Mouse (Mus musculus): ENCODE data around the gene Klc3. TPM values are rescaled to one million over a fixed set of nuclear protein-coding genes. Genes with fewer than 3 reads are reported as not detected.

Gene Klc3
- polyA plus RNA-seq, 1 experiment from 2014 or later: 4.4 TPM

DNA sequence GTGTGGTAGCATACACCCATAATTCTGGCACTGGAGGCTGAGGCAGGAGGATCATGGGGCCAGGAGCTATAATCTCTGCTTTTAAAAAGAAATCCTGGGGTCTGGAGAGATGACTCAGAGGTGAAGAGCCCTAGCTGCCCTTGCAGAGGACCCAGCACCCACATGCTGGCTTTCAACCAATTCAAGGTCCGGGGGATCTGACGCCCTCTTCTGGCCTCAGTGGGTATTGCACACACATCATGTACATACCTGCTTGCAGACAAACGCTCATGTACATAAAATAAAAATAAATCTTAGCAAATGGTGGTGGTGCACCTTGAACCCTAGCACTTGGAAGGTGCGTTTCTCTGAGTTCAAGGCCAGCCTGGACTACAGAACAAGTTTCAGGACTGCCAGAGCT is 3.0 kb downstream of the Klc3 start:
- no peak for DNase-seq (ENCODE audit: low spot score)
- peaks cover 84% of the 10 kb centered on the region for H3K27me3 ChIP-seq (ENCODE audit: low read depth, poor library complexity, severe bottlenecking)
- H3K36me3 ChIP-seq: no peaks in the 10 kb centered on the region; the same call in 1 of the 2 replicates
- H3K4me3 ChIP-seq: no peak overlapping the region
- WGBS: 79% methylated on average over 4 of the region's 4 CpGs
- H3K4me1 ChIP-seq: peaks cover 26% of the 10 kb centered on the region
- H3K9me3 ChIP-seq (replicated peaks): peaks cover 5% of the 10 kb centered on the region
- H3K27ac ChIP-seq: no peak overlapping the region

DNA sequence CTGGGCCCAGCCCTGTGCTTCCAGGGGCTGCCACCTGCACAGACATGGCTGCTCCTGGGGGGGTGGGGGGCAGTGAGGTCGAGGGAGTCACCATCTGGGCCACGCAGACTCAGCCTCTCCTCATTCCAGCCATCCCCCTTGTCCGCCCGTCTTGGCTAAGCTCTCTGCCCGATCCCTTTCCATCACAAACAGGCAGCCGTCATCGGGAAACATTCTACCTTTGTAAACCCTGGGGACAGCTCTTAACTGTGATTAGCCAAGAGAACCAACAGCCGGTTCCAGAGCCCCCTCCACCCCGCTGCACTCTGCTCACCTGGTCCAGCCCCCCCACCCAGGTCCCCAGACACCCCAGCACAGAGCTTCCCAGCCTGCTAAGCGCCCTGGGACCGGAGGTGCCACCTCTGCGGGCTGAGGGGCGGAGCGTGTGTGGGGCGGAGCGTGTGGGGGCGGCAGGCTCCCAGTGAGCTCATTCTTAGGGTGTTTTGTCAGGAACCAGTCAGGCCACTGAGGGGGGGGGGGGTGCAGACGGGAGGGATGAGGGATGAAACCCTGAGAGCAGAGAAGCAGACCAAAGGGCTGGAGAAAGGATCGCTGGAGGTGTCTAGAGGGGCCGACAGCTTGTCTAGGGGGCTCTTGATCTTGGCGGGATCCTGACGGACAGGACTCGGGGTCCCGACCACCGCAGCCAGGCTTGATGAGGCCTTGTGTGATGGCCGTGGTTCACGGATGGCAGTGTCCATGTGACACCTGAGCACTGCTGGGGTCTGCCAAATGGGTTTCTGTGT is 4.2 kb downstream of the Klc3 start:
- peaks cover 71% of the 10 kb centered on the region for H3K27me3 ChIP-seq (ENCODE audit: low read depth, poor library complexity, severe bottlenecking)

DNA sequence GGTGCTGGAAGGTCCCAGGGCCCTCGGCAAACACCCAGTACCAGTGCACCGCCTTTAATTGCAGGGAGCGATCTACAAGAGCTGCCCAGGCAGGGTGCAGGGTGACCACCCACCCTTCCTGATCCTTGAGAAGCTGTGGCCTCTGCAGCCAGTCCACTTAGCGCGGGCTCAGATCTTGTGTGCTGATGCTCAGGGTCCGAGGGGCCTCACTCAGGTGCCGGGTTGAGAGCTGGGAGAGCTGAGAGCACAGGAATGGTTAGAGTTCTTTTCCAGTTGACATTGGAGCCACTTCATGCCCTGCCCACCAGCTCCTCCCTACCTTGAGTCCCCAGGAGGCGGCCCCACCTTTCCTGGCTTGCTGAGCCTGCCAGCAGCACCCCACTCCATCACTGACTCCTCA is 9.4 kb downstream of the Klc3 start:
- no peak for DNase-seq (ENCODE audit: low spot score)
- WGBS: 90% methylated on average over 8 of the region's 8 CpGs
- H3K9me3 ChIP-seq (replicated peaks): no peaks in the 10 kb centered on the region
- H3K36me3 ChIP-seq: peaks cover 64% of the 10 kb centered on the region
- H3K27ac ChIP-seq: no peak overlapping the region
- peaks cover 6% of the 10 kb centered on the region for H3K4me1 ChIP-seq
- peaks cover 19% of the 10 kb centered on the region for H3K27me3 ChIP-seq (ENCODE audit: low read depth, poor library complexity, severe bottlenecking)
- no peak overlapping the region for H3K4me3 ChIP-seq

More for the DNA sequence above, 4.2 kb downstream of the Klc3 start:
- 4% methylated on average over 27 of the region's 27 CpGs for WGBS
- Histone ChIP-seq H3K27ac (peak overlapping the region; percentile 46), H3K36me3 (peaks cover 12% of the 10 kb centered on the region), H3K4me1 (peaks cover 20% of the 10 kb centered on the region), H3K9me3 (replicated peaks) (peaks cover 5% of the 10 kb centered on the region), H3K4me3 (peak overlapping the region; percentile 48)
- peak; percentile 62 for DNase-seq (ENCODE audit: low spot score)

DNA sequence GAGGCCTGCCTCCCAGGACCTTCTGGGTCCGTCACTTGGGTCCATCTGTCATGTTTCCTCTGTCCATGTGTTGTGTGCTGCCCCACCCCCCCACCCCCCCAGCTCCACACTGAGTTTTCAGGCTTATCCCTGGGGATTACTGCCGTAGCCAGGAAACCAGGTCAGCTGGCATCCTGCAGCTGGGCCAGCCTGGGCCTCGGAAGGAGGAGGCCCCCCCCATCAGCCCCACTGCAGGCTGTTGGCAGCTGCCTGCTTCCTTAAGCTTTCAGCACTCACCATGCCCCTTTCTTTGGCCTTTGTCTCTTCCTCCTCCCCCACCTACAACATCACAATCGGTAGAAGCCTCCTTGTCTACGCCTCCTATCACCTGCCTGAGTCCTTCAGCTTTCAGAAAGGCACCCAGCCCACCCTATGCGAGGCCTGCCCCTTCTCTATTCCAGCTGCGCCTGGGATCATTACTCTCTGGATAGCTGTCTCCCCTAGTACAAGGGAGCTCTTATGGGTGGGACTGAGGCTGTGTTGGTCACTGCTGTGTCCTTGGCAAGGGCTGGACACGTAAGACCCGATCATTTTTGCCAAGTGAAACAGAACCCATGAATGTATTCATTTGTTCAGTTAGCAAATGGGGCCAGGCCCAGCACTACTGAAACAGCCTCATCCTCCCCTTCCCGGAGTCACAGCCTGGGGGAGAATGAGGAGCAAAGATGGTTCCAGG is 15.0 kb downstream of the Klc3 start:
- DNase-seq (ENCODE audit: low spot score): no peak
- Histone ChIP-seq H3K4me1 (no peaks in the 10 kb centered on the region), H3K4me3 (no peak overlapping the region), H3K27ac (no peak overlapping the region), H3K27me3 (ENCODE audit: low read depth, poor library complexity, severe bottlenecking) (no peaks in the 10 kb centered on the region), H3K9me3 (replicated peaks) (no peaks in the 10 kb centered on the region), H3K36me3 (peaks cover 99% of the 10 kb centered on the region)
- WGBS: 90% methylated on average over 10 of the region's 10 CpGs

DNA sequence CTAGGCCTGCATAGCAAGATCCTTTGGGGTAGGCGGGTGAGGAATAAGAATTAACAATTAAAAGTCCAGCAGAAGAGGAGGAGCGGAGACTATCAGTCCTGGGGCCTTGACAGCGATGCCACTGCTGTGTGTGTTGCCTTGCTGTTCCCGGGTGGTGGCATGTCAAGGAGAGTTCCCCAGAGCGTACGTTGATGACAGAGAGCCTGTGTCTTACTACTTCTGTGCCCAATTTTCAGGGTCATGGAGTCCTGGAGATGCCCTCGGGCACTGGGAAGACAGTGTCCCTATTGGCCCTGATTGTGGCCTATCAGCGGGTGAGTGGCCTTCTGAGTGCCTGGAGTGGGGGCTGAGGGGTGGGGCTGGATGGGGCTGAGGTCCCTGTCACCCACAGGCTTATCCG is 20.2 kb downstream of the Klc3 start:
- Histone ChIP-seq H3K27ac (no peak overlapping the region), H3K27me3 (ENCODE audit: low read depth, poor library complexity, severe bottlenecking) (no peaks in the 10 kb centered on the region), H3K9me3 (replicated peaks) (no peaks in the 10 kb centered on the region), H3K36me3 (peaks cover 52% of the 10 kb centered on the region), H3K4me1 (peaks cover 14% of the 10 kb centered on the region), H3K4me3 (peak overlapping the region; percentile 95)
- no peak for DNase-seq (ENCODE audit: low spot score)
- 87% methylated on average over 9 of the region's 9 CpGs for WGBS

DNA sequence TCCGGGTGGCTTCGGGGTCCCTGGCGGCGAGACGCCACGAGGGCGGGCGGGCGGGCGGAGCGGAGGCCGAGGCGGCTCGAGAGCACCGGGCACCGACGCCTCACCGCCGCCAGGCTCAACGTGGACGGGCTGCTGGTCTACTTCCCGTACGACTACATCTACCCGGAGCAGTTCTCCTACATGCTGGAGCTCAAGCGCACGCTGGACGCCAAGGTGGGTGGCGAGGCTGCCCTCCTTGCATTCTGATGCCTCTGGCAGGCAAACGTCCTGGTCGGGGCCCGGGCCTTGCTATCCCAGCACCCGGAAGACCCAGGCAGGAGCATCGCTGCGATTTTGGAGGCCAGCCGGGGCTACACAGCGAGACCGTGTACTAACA is 21.8 kb downstream of the Klc3 start:
- Histone ChIP-seq H3K36me3 (peaks cover 45% of the 10 kb centered on the region), H3K9me3 (replicated peaks) (no peaks in the 10 kb centered on the region), H3K4me1 (peaks cover 14% of the 10 kb centered on the region), H3K27ac (peak overlapping the region; percentile 81), H3K27me3 (ENCODE audit: low read depth, poor library complexity, severe bottlenecking) (no peaks in the 10 kb centered on the region), H3K4me3 (peak overlapping the region; percentile 95)
- no peak for DNase-seq (ENCODE audit: low spot score)
- under 1% methylated on average over 37 of the region's 37 CpGs for WGBS

DNA sequence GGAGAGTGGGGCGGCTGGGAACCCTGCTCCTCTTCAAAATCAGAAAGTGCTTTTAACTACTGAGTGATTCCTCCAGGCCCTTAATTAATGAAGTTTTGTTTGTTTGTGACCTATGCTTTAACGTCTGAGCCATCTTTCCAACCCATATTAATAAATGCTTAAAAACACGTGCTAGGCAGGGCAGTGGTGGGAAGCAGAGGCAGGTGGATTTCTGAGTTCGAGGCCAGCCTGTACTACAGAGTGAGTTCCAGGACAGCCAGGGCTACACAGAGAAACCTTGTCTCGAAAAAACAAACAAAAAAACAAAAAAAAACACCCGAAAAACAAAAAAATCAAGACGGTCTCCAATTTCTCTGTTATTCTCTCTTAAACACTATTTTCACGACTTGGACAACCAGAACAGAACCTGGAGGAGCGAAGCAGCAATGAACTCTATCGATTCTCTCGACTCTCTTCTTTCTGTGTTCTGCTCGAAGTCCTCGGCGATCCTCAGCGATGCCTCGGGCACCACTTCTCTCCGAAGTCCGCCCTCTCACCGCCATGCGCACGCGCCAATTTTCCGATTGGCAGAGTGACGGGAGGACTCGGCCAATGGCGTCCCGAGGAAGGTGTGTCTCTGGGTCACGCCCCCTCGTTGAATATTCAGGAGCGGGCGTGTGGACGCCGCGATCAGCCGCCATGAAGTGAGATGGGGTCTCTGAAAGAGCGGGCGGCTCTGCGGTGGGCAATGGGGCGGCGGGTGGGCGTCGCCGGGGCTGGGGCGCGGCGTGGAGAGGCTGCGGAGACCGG is 22.3 kb downstream of the Klc3 start, which contains the start of gene Ercc2:
Ercc2 (plus strand) TSS at position 634 of the 789 bp plus-strand sequence.
- H3K4me1 ChIP-seq: peaks cover 14% of the 10 kb centered on the region
- H3K27ac ChIP-seq: peak within 1 kb of the TSS; percentile 81
- peaks cover 39% of the 10 kb centered on the region for H3K36me3 ChIP-seq
- DNase-seq (ENCODE audit: low spot score): peak; percentile 99
- WGBS: 7% methylated on average over 48 of the region's 48 CpGs
- H3K9me3 ChIP-seq (replicated peaks): no peaks in the 10 kb centered on the region
- peak within 1 kb of the TSS; percentile 95 for H3K4me3 ChIP-seq
- no peaks in the 10 kb centered on the region for H3K27me3 ChIP-seq (ENCODE audit: low read depth, poor library complexity, severe bottlenecking)

DNA sequence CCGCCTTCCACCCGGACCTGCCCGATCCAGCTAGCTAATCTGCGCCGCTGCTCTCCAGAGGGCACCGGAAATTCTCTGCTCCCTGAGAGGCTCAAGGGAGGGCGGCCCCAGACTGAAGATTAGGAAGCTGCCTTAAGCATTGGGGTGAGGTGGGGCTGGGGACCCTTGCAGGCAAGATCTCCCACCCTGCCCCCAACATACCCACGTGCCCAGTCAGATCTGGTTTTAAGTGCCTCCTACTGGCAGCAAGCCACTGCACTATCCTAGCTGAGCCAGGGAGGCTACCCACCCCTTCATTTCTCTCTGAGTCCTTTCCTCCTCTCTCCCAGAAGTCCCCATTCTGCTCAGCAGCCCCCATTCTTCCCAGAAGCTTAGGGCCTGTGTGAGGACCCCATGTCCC is 25.9 kb downstream of the Klc3 start:
- peaks cover 6% of the 10 kb centered on the region for H3K4me1 ChIP-seq
- no peaks in the 10 kb centered on the region for H3K27me3 ChIP-seq (ENCODE audit: low read depth, poor library complexity, severe bottlenecking)
- no peaks in the 10 kb centered on the region for H3K9me3 ChIP-seq (replicated peaks)
- 67% methylated on average over 8 of the region's 8 CpGs for WGBS
- H3K4me3 ChIP-seq: no peak overlapping the region
- no peak overlapping the region for H3K27ac ChIP-seq
- H3K36me3 ChIP-seq: peaks cover 16% of the 10 kb centered on the region
- DNase-seq (ENCODE audit: low spot score): no peak

DNA sequence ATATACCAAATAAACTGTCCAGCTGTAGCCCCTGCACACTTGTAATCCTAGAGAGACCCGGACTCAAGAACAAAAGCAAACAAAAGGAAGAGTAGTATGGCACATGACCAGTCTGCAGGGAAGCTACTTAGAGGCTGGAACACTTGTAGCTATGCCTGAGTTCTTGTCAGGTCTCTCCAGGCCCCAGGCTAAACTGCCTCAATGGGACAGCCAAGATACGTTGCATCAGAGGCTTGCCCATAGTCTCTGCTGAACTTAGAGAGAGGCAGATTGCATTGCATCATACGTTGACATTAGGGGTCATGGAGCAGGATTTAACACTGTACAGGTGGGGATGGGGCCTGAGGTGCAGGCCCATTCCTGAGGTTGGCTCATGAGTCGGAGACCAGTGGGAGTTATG is 27.9 kb downstream of the Klc3 start:
- peaks cover 16% of the 10 kb centered on the region for H3K36me3 ChIP-seq
- DNase-seq (ENCODE audit: low spot score): no peak
- WGBS: 87% methylated on average over 4 of the region's 4 CpGs

DNA sequence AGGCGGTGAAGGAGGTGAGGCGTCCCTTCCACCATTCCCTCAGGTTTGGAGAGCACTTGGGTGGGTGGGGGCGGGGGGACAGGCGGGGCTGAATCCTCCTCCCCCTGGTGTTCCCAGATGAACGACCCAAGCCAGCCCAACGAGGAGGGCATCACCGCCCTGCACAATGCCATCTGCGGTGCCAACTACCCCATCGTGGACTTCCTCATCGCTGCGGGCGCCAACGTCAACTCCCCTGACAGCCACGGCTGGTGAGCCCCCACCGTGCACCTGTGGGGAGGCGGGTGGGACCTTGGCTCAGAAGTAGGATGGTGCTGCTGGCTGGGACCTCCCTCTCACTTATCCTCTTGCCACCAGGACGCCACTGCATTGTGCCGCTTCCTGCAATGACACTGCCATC is 28.5 kb downstream of the Klc3 start:
- Histone ChIP-seq H3K4me1 (no peaks in the 10 kb centered on the region), H3K27ac (no peak overlapping the region), H3K9me3 (replicated peaks) (no peaks in the 10 kb centered on the region), H3K27me3 (ENCODE audit: low read depth, poor library complexity, severe bottlenecking) (peaks cover 3% of the 10 kb centered on the region), H3K36me3 (peaks cover 16% of the 10 kb centered on the region), H3K4me3 (no peak overlapping the region)
- WGBS: 75% methylated on average over 18 of the region's 18 CpGs
- DNase-seq (ENCODE audit: low spot score): no peak

More for the DNA sequence above, 27.9 kb downstream of the Klc3 start:
- no peak overlapping the region for H3K4me3 ChIP-seq
- no peaks in the 10 kb centered on the region for H3K27me3 ChIP-seq (ENCODE audit: low read depth, poor library complexity, severe bottlenecking)
- H3K4me1 ChIP-seq: no peaks in the 10 kb centered on the region
- H3K27ac ChIP-seq: no peak overlapping the region
- H3K9me3 ChIP-seq (replicated peaks): no peaks in the 10 kb centered on the region

DNA sequence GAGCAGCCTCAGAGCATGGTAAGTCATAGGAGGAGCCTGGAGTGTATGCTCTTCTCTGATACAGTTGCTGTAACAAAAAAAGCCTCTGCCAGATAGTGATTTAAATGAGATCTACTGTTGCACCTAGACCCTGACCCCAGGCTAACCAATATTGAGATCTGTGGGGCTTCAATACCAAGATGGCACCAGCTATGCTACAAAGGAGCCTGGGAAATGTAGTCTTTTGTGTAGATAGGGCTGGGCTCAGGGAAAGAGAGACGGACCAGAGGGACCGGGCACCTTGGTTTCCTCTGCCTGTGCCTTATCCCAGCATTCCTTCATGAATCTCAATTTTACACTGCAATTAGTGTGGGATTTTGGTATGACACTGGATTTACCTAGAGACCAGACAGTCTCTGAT is 30.5 kb downstream of the Klc3 start:
- 90% methylated on average over 2 of the region's 2 CpGs for WGBS

DNA sequence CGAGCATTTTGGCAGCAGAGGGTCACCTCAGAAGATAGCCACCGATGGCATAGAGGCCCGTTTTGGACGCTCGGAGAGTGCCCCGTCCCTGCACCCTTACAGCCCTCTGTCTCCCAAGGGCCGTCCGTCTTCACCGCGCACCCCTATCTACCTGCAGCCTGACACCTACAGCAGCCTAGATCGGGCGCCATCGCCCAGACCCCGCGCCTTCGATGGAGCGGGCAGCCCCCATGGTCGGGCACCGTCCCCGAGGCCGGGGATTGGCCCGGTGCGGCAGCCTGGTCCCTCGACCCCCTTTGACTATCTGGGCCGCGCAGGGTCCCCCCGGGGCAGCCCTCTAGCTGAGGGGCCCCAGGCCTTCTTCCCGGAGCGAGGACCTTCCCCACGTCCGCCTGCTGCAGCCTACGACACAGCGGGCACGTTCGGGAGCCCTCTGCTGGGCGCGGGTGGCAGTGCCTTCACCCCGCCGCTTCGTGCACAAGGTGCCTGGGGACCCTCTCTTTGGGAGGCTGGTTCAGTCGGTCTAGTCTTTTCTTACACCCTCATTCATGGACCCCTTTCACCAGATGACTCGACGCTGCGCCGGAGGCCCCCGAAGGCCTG is 34.0 kb downstream of the Klc3 start:
- Histone ChIP-seq H3K27me3 (ENCODE audit: low read depth, poor library complexity, severe bottlenecking) (peaks cover 27% of the 10 kb centered on the region), H3K4me1 (peaks cover 15% of the 10 kb centered on the region), H3K4me3 (peak overlapping the region; percentile 54), H3K9me3 (replicated peaks) (no peaks in the 10 kb centered on the region), H3K27ac (0 out of 2 replicates have a peak overlapping the region, but pooled peaks have one; percentile 59), H3K36me3 (no peaks in the 10 kb centered on the region)
- DNase-seq (ENCODE audit: low spot score): peak; percentile 84
- WGBS: 11% methylated on average over 46 of the region's 46 CpGs

More for the DNA sequence above, 30.5 kb downstream of the Klc3 start:
- no peak for DNase-seq (ENCODE audit: low spot score)
- peaks cover 16% of the 10 kb centered on the region for H3K36me3 ChIP-seq
- H3K9me3 ChIP-seq (replicated peaks): no peaks in the 10 kb centered on the region
- peaks cover 13% of the 10 kb centered on the region for H3K4me1 ChIP-seq
- H3K27me3 ChIP-seq (ENCODE audit: low read depth, poor library complexity, severe bottlenecking): peaks cover 23% of the 10 kb centered on the region
- H3K27ac ChIP-seq: no peak overlapping the region
- no peak overlapping the region for H3K4me3 ChIP-seq
